Mouse (Mus musculus): ENCODE measurements around the gene Cxcr2. TPM values are rescaled to one million over a fixed set of nuclear protein-coding genes. Genes with fewer than 3 reads are reported as not detected.

Cxcr2 gene
- polyA plus RNA-seq, 1 experiment = not detected

- H3K4me1 ChIP-seq (ENCODE audit: control insufficient read depth, insufficient read depth, low read length) = no peaks in the 10 kb centered on the region
- H3K27ac ChIP-seq (ENCODE audit: insufficient read depth, low read length) = no peak overlapping the region
These were observed 54.1 kb downstream of the Cxcr2 start for GRCm38 (mm10) chr1:74207906-74208305.

GRCm38 (mm10) chr1:74208941-74209340, 55.2 kb downstream of the Cxcr2 start:
- Histone ChIP-seq H3K4me3 (ENCODE audit: insufficient read depth, low read length) (no peak overlapping the region), H3K4me1 (ENCODE audit: control insufficient read depth, insufficient read depth, low read length) (no peaks in the 10 kb centered on the region), H3K27ac (ENCODE audit: insufficient read depth, low read length) (no peak overlapping the region)
- no peak for TF ChIP-seq POLR2A (IDR thresholded peaks at IDR 0.05; ENCODE audit: low read depth, low read length)
- TF ChIP-seq CTCF (IDR thresholded peaks at IDR 0.05; ENCODE audit: borderline replicate concordance, insufficient read depth, low read length) = no peak

More at GRCm38 (mm10) chr1:74207906-74208305, 54.1 kb downstream of the Cxcr2 start:
- TF ChIP-seq POLR2A (IDR thresholded peaks at IDR 0.05; ENCODE audit: low read depth, low read length) = no peak
- no peak for TF ChIP-seq CTCF (IDR thresholded peaks at IDR 0.05; ENCODE audit: borderline replicate concordance, insufficient read depth, low read length)
- no peak overlapping the region for H3K4me3 ChIP-seq (ENCODE audit: insufficient read depth, low read length)

Other genes starting within 250 kb of the Cxcr2 start
- 122 and 198 TPM in 2 replicates for gene Tns1, start 29.5 kb upstream of the Cxcr2 start, polyA plus RNA-seq (2011; ENCODE audit: insufficient read length, low read depth, missing spikeins)
- 0.56 TPM in 1 of 2 replicates, not detected in the other for gene Rufy4, start 28.4 kb upstream of the Cxcr2 start, polyA plus RNA-seq (2011; ENCODE audit: insufficient read length, low read depth, missing spikeins)
- not detected in 2 replicates for gene Cxcr1, start 40.6 kb downstream of the Cxcr2 start, polyA plus RNA-seq (2011; ENCODE audit: insufficient read length, low read depth, missing spikeins)
- gene Arpc2, start 82.1 kb downstream of the Cxcr2 start, polyA plus RNA-seq (2011; ENCODE audit: insufficient read length, low read depth, missing spikeins) = 446 and 515 TPM in 2 replicates
- 0.92 and 1.3 TPM in 2 replicates for gene Gpbar1, start 124.6 kb downstream of the Cxcr2 start, polyA plus RNA-seq (2011; ENCODE audit: insufficient read length, low read depth, missing spikeins)
- gene Aamp, start 130.7 kb downstream of the Cxcr2 start, polyA plus RNA-seq (2011; ENCODE audit: insufficient read length, low read depth, missing spikeins) = 85.7 and 90.3 TPM in 2 replicates
- 19.6 and 21.5 TPM in 2 replicates for gene Pnkd, start 130.9 kb downstream of the Cxcr2 start, polyA plus RNA-seq (2011; ENCODE audit: insufficient read length, low read depth, missing spikeins)
- gene Tmbim1, start 151.6 kb downstream of the Cxcr2 start, polyA plus RNA-seq (2011; ENCODE audit: insufficient read length, low read depth, missing spikeins) = 88.6 and 115 TPM in 2 replicates
- 3.6 and 3.7 TPM in 2 replicates for gene Catip, start 208.1 kb downstream of the Cxcr2 start, polyA plus RNA-seq (2011; ENCODE audit: insufficient read length, low read depth, missing spikeins)
- 1.1 TPM in 1 of 2 replicates, not detected in the other for gene Slc11a1, start 221.2 kb downstream of the Cxcr2 start, polyA plus RNA-seq (2011; ENCODE audit: insufficient read length, low read depth, missing spikeins)
- 58.6 and 78.6 TPM in 2 replicates for gene Ctdsp1, start 237.5 kb downstream of the Cxcr2 start, polyA plus RNA-seq (2011; ENCODE audit: insufficient read length, low read depth, missing spikeins)